Mouse (Mus musculus) ES-E14 (cell line): ENCODE measurements at regions not wholly inside any gene's neighbourhood (a gene's known extent, or its start where the extent isn't known, plus 50 kb on each side); places are given as distances from the start of the nearest gene placed in this dataset.

Source experiments
- DNase-seq: peaks from one replicate; pipeline ENCODE4 v3.0.0-alpha.2; 2013; ENCODE audit warnings: low read depth, low spot score
- H3K27ac ChIP-seq: 2 replicates; pipeline ENCODE4 v1.5.1; 2012; ENCODE audit warnings: low read depth, mild to moderate bottlenecking, low read length, moderate library complexity, mixed read lengths; ENCODE audit not compliant: poor library complexity, insufficient read depth, severe bottlenecking
- H3K36me3 ChIP-seq: 2 replicates; pipeline ENCODE4 v1.6.1; 2012; ENCODE audit warnings: mild to moderate bottlenecking, low read length, moderate library complexity, mixed read lengths; ENCODE audit not compliant: control insufficient read depth, poor library complexity, insufficient read depth, severe bottlenecking
- H3K4me1 ChIP-seq, 2 experiments: fragments of 150-350 bp in 1 of 2; sonication (generic) in 1 of 2; 2 replicates each; pipeline ENCODE4 v1.6.1; 2012; ENCODE audit warnings: low read length in 2 of 2, mild to moderate bottlenecking in 1 of 2, mixed read lengths in 1 of 2; ENCODE audit not compliant: control insufficient read depth in 2 of 2, insufficient read depth in 2 of 2, poor library complexity in 1 of 2
- H3K4me3 ChIP-seq, 2 experiments: fragments of 150-350 bp in 1 of 2; sonication (generic) in 1 of 2; 2 replicates each; pipeline ENCODE4 v1.5.1; 2012; ENCODE audit warnings: low read length in 2 of 2, low read depth in 1 of 2, mild to moderate bottlenecking in 1 of 2, mixed read lengths in 1 of 2; ENCODE audit not compliant: insufficient read depth in 1 of 2, poor library complexity in 1 of 2, severe bottlenecking in 1 of 2
- H3K9ac ChIP-seq: 2 replicates; pipeline ENCODE4 v1.6.1; 2012; ENCODE audit warnings: low read depth, mild to moderate bottlenecking, low read length, mixed read lengths; ENCODE audit not compliant: poor library complexity, insufficient read depth, severe bottlenecking
- H3K9me3 ChIP-seq: fragments of 150-350 bp; sonication (generic); 2 replicates; pipeline ENCODE4 v1.6.1; 2012; ENCODE audit warnings: low read depth, mild to moderate bottlenecking, low read length; ENCODE audit not compliant: control insufficient read depth, insufficient read depth
- CHD2 ChIP-seq: IDR thresholded peaks from 2 replicates; pipeline ENCODE4 v1.6.1; 2014; ENCODE audit warnings: mild to moderate bottlenecking, low read depth, low read length, inconsistent platforms
- HCFC1 ChIP-seq: IDR thresholded peaks from 2 replicates; pipeline ENCODE4 v1.6.1; 2012; ENCODE audit warnings: low read length, inconsistent platforms, borderline replicate concordance; ENCODE audit not compliant: insufficient read depth
- MAFK ChIP-seq: IDR thresholded peaks from 2 replicates; pipeline ENCODE4 v1.6.1; 2014; ENCODE audit warnings: mild to moderate bottlenecking, low read depth, low read length, inconsistent platforms; ENCODE audit not compliant: insufficient read depth
- ZC3H11A ChIP-seq: IDR thresholded peaks from 2 replicates; pipeline ENCODE4 v1.6.1; 2012; ENCODE audit warnings: low read depth, mild to moderate bottlenecking, inconsistent platforms, low read length, borderline replicate concordance
- ZNF384 ChIP-seq: IDR thresholded peaks from 2 replicates; pipeline ENCODE4 v1.6.1; 2012; ENCODE audit warnings: low read depth, low read length, inconsistent platforms
- in situ Hi-C, 2 experiments: fragments of 600-800 bp; cut with MboI; formaldehyde crosslinking; loops; one replicate each; pipeline ENCODE4 v1.15.1; 2025; ENCODE audit warnings: low sequenced_read_pairs in 2 of 2, inconsistent platforms in 1 of 2; ENCODE audit not compliant: unreplicated experiment in 2 of 2

DNA sequence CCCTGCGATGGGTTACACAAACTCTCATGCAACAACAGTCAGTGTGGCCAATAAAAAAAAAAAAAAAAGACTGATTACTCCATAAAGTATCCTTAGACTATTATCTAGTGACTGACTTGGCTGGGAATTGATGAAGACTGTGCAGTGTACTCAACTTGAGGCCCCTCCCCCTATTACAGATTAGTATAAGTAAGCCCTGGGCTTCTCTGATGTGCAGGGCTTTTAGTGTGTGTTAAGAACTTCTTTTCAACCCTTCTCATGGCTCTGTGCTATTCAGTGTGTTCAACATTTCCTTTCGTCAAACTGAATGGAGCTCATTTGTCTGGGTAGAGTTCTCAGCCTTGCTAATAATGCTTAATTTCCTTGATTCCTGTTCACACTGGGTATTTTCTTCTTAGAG, 101.0 kb upstream of the P2ry1 start:
- Histone ChIP-seq H3K9me3 (no peaks in the 10 kb centered on the region), H3K27ac (no peak overlapping the region), H3K36me3 (no peaks in the 10 kb centered on the region), H3K4me3 (no peak overlapping the region), H3K9ac (no peak overlapping the region), H3K4me1 (no peaks in the 10 kb centered on the region)
- TF ChIP-seq ZC3H11A, result no peak
- in situ Hi-C loops, result no loop called here
- no peak for DNase-seq

- Histone ChIP-seq H3K9ac (no peak overlapping the region), H3K36me3 (no peaks in the 10 kb centered on the region), H3K4me1 (no peaks in the 10 kb centered on the region), H3K27ac (no peak overlapping the region), H3K4me3 (no peak overlapping the region), H3K9me3 (no peaks in the 10 kb centered on the region)
- no peak for DNase-seq
- TF ChIP-seq CHD2 (no peak), MAFK (no peak), HCFC1 (no peak), ZC3H11A (no peak), ZNF384 (no peak)
- in situ Hi-C loops, result no loop called here
These were observed 86.2 kb upstream of the P2ry1 start for GRCm38 (mm10) chr3:60916411-60916810.

GRCm38 (mm10) chr3:60917271-60917670, 85.3 kb upstream of the P2ry1 start:
- Histone ChIP-seq H3K4me3 (no peak overlapping the region), H3K27ac (no peak overlapping the region), H3K36me3 (no peaks in the 10 kb centered on the region), H3K4me1 (no peaks in the 10 kb centered on the region), H3K9ac (no peak overlapping the region), H3K9me3 (no peaks in the 10 kb centered on the region)
- DNase-seq, result no peak
- in situ Hi-C loops, result no loop called here
- TF ChIP-seq MAFK (no peak), ZNF384 (no peak), CHD2 (no peak), HCFC1 (no peak), ZC3H11A (no peak)

DNA sequence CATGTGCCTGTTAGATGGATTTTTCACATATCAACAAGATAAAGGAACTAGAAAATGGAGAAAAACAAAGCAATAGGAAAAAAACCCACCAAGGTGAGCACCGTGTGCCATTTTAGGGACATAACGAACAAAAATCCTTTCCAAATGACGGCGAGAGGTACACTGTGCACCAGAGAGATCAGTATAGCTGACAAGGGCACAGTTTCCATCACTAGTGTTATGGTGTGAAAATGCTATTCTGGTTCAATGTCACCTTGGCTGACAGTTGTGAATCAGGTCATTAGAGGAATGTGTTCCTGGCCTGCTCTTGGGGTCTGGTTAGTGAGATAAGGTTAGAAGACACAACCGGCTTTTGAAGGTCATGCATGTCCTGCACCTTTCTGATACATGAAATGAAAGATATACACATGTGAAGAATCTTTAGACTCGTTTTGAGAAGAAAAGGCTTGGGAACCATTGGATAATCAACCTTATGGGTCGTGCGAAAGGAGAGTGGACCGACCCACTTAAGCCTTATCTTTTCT, 76.5 kb upstream of the P2ry1 start:
- in situ Hi-C loops, result no loop called here
- Histone ChIP-seq H3K4me3 (no peak overlapping the region), H3K27ac (no peak overlapping the region), H3K36me3 (no peaks in the 10 kb centered on the region), H3K9ac (no peak overlapping the region), H3K4me1 (no peaks in the 10 kb centered on the region), H3K9me3 (no peaks in the 10 kb centered on the region)
- TF ChIP-seq CHD2 (no peak), HCFC1 (no peak), ZC3H11A (no peak), MAFK (no peak), ZNF384 (no peak)
- no peak for DNase-seq

GRCm38 (mm10) chr3:60928910-60929309, 73.7 kb upstream of the P2ry1 start:
- Histone ChIP-seq H3K4me1 (no peaks in the 10 kb centered on the region), H3K4me3 (no peak overlapping the region), H3K36me3 (no peaks in the 10 kb centered on the region), H3K9ac (no peak overlapping the region), H3K9me3 (no peaks in the 10 kb centered on the region), H3K27ac (no peak overlapping the region)
- no peak for DNase-seq
- in situ Hi-C loops, result no loop called here
- TF ChIP-seq HCFC1, result no peak
- no peak for TF ChIP-seq ZC3H11A
- no peak for TF ChIP-seq CHD2
- TF ChIP-seq ZNF384, result no peak
- TF ChIP-seq MAFK, result no peak
